Mouse (Mus musculus) CH12.LX (cell line): Measurements from ENCODE around the gene Rora. TPM values are rescaled to one million over a fixed set of nuclear protein-coding genes. Genes with fewer than 3 reads are reported as not detected.

Experiments
- DNase-seq: peaks from one replicate; pipeline ENCODE4 v3.0.0-alpha.2; 2013; ENCODE audit errors: extremely low read depth
- H3K27ac ChIP-seq: 2 replicates; pipeline ENCODE4 v1.5.1; 2012; ENCODE audit warnings: low read depth, mild to moderate bottlenecking, control low read depth, moderate library complexity; ENCODE audit not compliant: insufficient read depth
- H3K27me3 ChIP-seq: replicated peaks from 2 replicates; pipeline ENCODE3; 2012; ENCODE audit warnings: inconsistent platforms
- H3K36me3 ChIP-seq, 2 experiments: replicated peaks in 1 of 2; 2 replicates each; pipeline versions ENCODE3 to v1.6.1; 2012; ENCODE audit warnings: inconsistent platforms in 1 of 2, low read length in 1 of 2, mild to moderate bottlenecking in 1 of 2, mixed read lengths in 1 of 2, moderate library complexity in 1 of 2; ENCODE audit not compliant: control insufficient read depth in 1 of 2, insufficient read depth in 1 of 2
- H3K4me1 ChIP-seq, 2 experiments: 2 replicates each; pipeline ENCODE4 v1.6.1; 2012; ENCODE audit warnings: inconsistent platforms in 1 of 2, moderate library complexity in 1 of 2; ENCODE audit not compliant: insufficient read depth in 2 of 2, control insufficient read depth in 1 of 2
- H3K4me2 ChIP-seq: 2 replicates; pipeline ENCODE4 v1.6.1; 2012; ENCODE audit warnings: low read depth, mild to moderate bottlenecking, control low read depth; ENCODE audit not compliant: poor library complexity, insufficient read depth, severe bottlenecking
- H3K4me3 ChIP-seq, 3 experiments: fragments of 150-350 bp in 1 of 3; sonication (generic) in 1 of 3; replicated peaks in 1 of 3; 2 replicates each; pipeline versions ENCODE3 to v1.5.1; 2011 to 2012; ENCODE audit warnings: low read depth in 2 of 3, low read length in 2 of 3, mild to moderate bottlenecking in 2 of 3, moderate library complexity in 2 of 3, control low read depth in 1 of 3, improper control_type of control experiment in 1 of 3, inconsistent platforms in 1 of 3, mixed read lengths in 1 of 3; ENCODE audit not compliant: poor library complexity in 1 of 3
- H3K79me2 ChIP-seq: replicated peaks from 2 replicates; pipeline ENCODE4 v1.6.1; 2012; ENCODE audit warnings: mild to moderate bottlenecking, moderate library complexity; ENCODE audit not compliant: control insufficient read depth, poor library complexity, insufficient read depth, severe bottlenecking; ENCODE audit errors: extremely low read depth
- H3K9ac ChIP-seq: 2 replicates; pipeline ENCODE4 v1.6.1; 2012; ENCODE audit warnings: low read depth, mild to moderate bottlenecking, control low read depth, moderate library complexity; ENCODE audit not compliant: insufficient read depth
- H3K9me3 ChIP-seq: replicated peaks from 2 replicates; pipeline ENCODE3; 2012; ENCODE audit warnings: low read length, inconsistent platforms, mixed read lengths
- BHLHE40 ChIP-seq: IDR thresholded peaks from 2 replicates; pipeline ENCODE4 v1.6.1; 2011; ENCODE audit warnings: mild to moderate bottlenecking, low read depth, low read length, improper control_type of control experiment
- CHD1 ChIP-seq: IDR thresholded peaks from 2 replicates; pipeline ENCODE4 v1.6.1; 2012; ENCODE audit warnings: low read depth, low read length, improper control_type of control experiment, inconsistent platforms
- CHD2 ChIP-seq: IDR thresholded peaks from 2 replicates; pipeline ENCODE4 v1.6.1; 2011; ENCODE audit warnings: low read length, improper control_type of control experiment
- CTCF ChIP-seq, 2 experiments: IDR thresholded peaks in 1 of 2; conservative IDR thresholded peaks in 1 of 2; 2 replicates each; pipeline ENCODE4 v1.5.1; 2011 to 2012; ENCODE audit warnings: low read depth in 2 of 2, low read length in 2 of 2, improper control_type of control experiment in 1 of 2, inconsistent platforms in 1 of 2, mild to moderate bottlenecking in 1 of 2, moderate library complexity in 1 of 2
- IRF4 ChIP-seq: IDR thresholded peaks from 2 replicates; pipeline ENCODE4 v1.6.1; 2014; ENCODE audit warnings: low read depth, mild to moderate bottlenecking, inconsistent platforms, low read length, improper control_type of control experiment
- JUN ChIP-seq: IDR thresholded peaks from 2 replicates; pipeline ENCODE4 v1.6.1; 2011; ENCODE audit warnings: low read depth, mild to moderate bottlenecking, low read length, improper control_type of control experiment, moderate library complexity; ENCODE audit not compliant: insufficient read depth
- MAX ChIP-seq: IDR thresholded peaks from 2 replicates; pipeline ENCODE4 v1.6.1; 2011; ENCODE audit warnings: low read length, improper control_type of control experiment
- MEF2A ChIP-seq: IDR thresholded peaks from 2 replicates; pipeline ENCODE4 v1.6.1; 2014; ENCODE audit warnings: low read depth, mild to moderate bottlenecking, inconsistent platforms, low read length, improper control_type of control experiment, borderline replicate concordance
- MXI1 ChIP-seq: IDR thresholded peaks from 2 replicates; pipeline ENCODE4 v1.6.1; 2011; ENCODE audit warnings: mild to moderate bottlenecking, low read depth, low read length, improper control_type of control experiment
- NELFE ChIP-seq: IDR thresholded peaks from 2 replicates; pipeline ENCODE4 v1.6.1; 2011; ENCODE audit warnings: low read depth, low read length, improper control_type of control experiment
- PAX5 ChIP-seq: IDR thresholded peaks from 2 replicates; pipeline ENCODE4 v1.6.1; 2012; ENCODE audit warnings: low read length, inconsistent platforms, mixed read lengths
- POLR2A ChIP-seq: IDR thresholded peaks from 2 replicates; pipeline ENCODE4 v1.6.1; 2011; ENCODE audit warnings: low read depth, mild to moderate bottlenecking, improper control_type of control experiment, low read length
- RAD21 ChIP-seq: IDR thresholded peaks from 2 replicates; pipeline ENCODE4 v1.6.1; 2011; ENCODE audit warnings: low read depth, mild to moderate bottlenecking, low read length, improper control_type of control experiment, moderate library complexity
- RCOR1 ChIP-seq: conservative IDR thresholded peaks from 2 replicates; pipeline ENCODE4 v1.6.1; 2012; ENCODE audit warnings: low read depth, mild to moderate bottlenecking, inconsistent platforms, low read length, improper control_type of control experiment
- SIN3A ChIP-seq: IDR thresholded peaks from 2 replicates; pipeline ENCODE4 v1.6.1; 2012; ENCODE audit warnings: low read length, improper control_type of control experiment, inconsistent platforms
- SMC3 ChIP-seq: IDR thresholded peaks from 2 replicates; pipeline ENCODE4 v1.6.1; 2011; ENCODE audit warnings: low read depth, low read length, improper control_type of control experiment
- USF2 ChIP-seq: conservative IDR thresholded peaks from 2 replicates; pipeline ENCODE4 v1.6.1; 2011; ENCODE audit warnings: low read depth, low read length, improper control_type of control experiment
- dilution Hi-C: fragments of 300-500 bp; cut with MboI; formaldehyde crosslinking; loops from 2 replicates; pipeline ENCODE4 v1.14.3; 2020; ENCODE audit warnings: low sequenced_read_pairs; ENCODE audit not compliant: extremely low pct_unique_long_range_greater_than_20kb, extremely low pct_ligation_motif_present
- in situ Hi-C: fragments of 300-500 bp; cut with MboI; formaldehyde crosslinking; loops from 3 replicates; pipeline ENCODE4 v1.14.3; 2019; ENCODE audit warnings: low sequenced_read_pairs, low pct_ligation_motif_present, low pct_unique_long_range_greater_than_20kb, mixed read lengths
- polyA plus RNA-seq: library from polyadenylated mRNA; unstranded; fragments of >175 nt; gene quantifications from 2 replicates; pipeline ENCODE4 v1.2.1, GENCODE M21; 2012; ENCODE audit warnings: low read depth; ENCODE audit not compliant: insufficient read length
- total RNA-seq, 2 experiments: library from RNA; depleted of rRNA; stranded (reverse); fragments of 300-350 nt in 1 of 2; fragments of >200 nt in 1 of 2; gene quantifications; 2 replicates each; pipeline ENCODE4 v1.2.3; 2012 to 2014

Rora gene
- total and polyA plus RNA-seq, 3 experiments = 0.36 to 0.66 (median 0.64) TPM

- in situ Hi-C loops (no loop called here), dilution Hi-C loops (no loop called here)
- DNase-seq = no peak
- H3K27ac ChIP-seq = no peak overlapping the region
- H3K9ac ChIP-seq = no peak overlapping the region
- H3K4me2 ChIP-seq = no peak overlapping the region
- no peaks in the 10 kb centered on the region for H3K79me2 ChIP-seq
- TF ChIP-seq SMC3 (no peak), CTCF (conservative IDR thresholded peaks at IDR 0.05 in 1 of 2, IDR thresholded peaks at IDR 0.05 in 1 of 2; ENCODE audit: low read depth in 2 of 2, low read length in 2 of 2) (peak; percentile 10 to 44; a peak in 2 of 4 replicates), RAD21 (0 out of 2 replicates have a peak, but pooled peaks have one; percentile 1)
- H3K9me3 ChIP-seq = no peaks in the 10 kb centered on the region
- H3K36me3 ChIP-seq = no peaks in the 10 kb centered on the region
- H3K4me3 ChIP-seq = no peak overlapping the region
- peaks cover 3 to 34% of the 10 kb centered on the region in 2 experiments; a peak in 3 of 4 replicates for H3K4me1 ChIP-seq
- no peaks in the 10 kb centered on the region for H3K27me3 ChIP-seq
These were observed 653.3 kb downstream of the Rora start for GRCm38 (mm10) chr9:69306734-69307528.

- DNase-seq = no peak
- in situ Hi-C loops (no loop called here), dilution Hi-C loops (no loop called here)
- Histone ChIP-seq H3K9me3 (no peaks in the 10 kb centered on the region), H3K27ac (no peak overlapping the region), H3K79me2 (no peaks in the 10 kb centered on the region), H3K9ac (no peak overlapping the region), H3K4me3 (no peak overlapping the region), H3K4me1 (peaks cover 3 to 34% of the 10 kb centered on the region in 2 experiments; a peak in 3 of 4 replicates), H3K36me3 (no peaks in the 10 kb centered on the region), H3K4me2 (no peak overlapping the region), H3K27me3 (no peaks in the 10 kb centered on the region)
- TF ChIP-seq BHLHE40 (no peak), JUN (no peak), USF2 (no peak), IRF4 (no peak), MEF2A (no peak), MAX (no peak), CHD2 (no peak), CHD1 (no peak), MXI1 (no peak), RCOR1 (no peak), NELFE (no peak), PAX5 (no peak), POLR2A (no peak), SIN3A (no peak), CTCF (conservative IDR thresholded peaks at IDR 0.05 in 1 of 2, IDR thresholded peaks at IDR 0.05 in 1 of 2; ENCODE audit: low read depth in 2 of 2, low read length in 2 of 2) (no peak)
These were observed 654.4 kb downstream of the Rora start for GRCm38 (mm10) chr9:69307974-69308373.
